Mouse (Mus musculus) hindbrain, embryonic 14.5 days (tissue): Measurements from ENCODE around the gene Rex1bd. TPM values are rescaled to one million over a fixed set of nuclear protein-coding genes. Genes with fewer than 3 reads are reported as not detected.

ENCODE experiments used
- ATAC-seq: fragments of 200-750 bp; cut with Nextera tagmentation; 2 replicates; pipeline ENCODE4 v1.8.0; 2017; ENCODE audit warnings: moderate number of reproducible peaks, mild to moderate bottlenecking, moderate TSS enrichment, moderate library complexity; ENCODE audit not compliant: low FRiP score
- DNase-seq: peaks from one replicate; pipeline ENCODE4 v3.0.0-alpha.2; 2015; ENCODE audit warnings: low spot score
- H3K27ac ChIP-seq: fragments of 300-500 bp; sonication (generic); 2 replicates; pipeline ENCODE4 v1.5.1; 2014; ENCODE audit warnings: mild to moderate bottlenecking, moderate library complexity
- H3K27me3 ChIP-seq: fragments of 300-500 bp; sonication (generic); 2 replicates; pipeline ENCODE4 v1.6.1; 2014; ENCODE audit warnings: mild to moderate bottlenecking, low read length, mixed read lengths; ENCODE audit not compliant: control insufficient read depth, insufficient read depth
- H3K36me3 ChIP-seq: fragments of 300-500 bp; sonication (generic); replicated peaks from 2 replicates; pipeline ENCODE4 v1.6.1; 2014; ENCODE audit not compliant: control insufficient read depth, insufficient read depth
- H3K4me1 ChIP-seq: fragments of 300-500 bp; sonication (generic); replicated peaks from 2 replicates; pipeline ENCODE4 v1.6.1; 2014; ENCODE audit warnings: antibody characterized with exemption, low read length, mixed read lengths; ENCODE audit not compliant: control insufficient read depth, insufficient read depth
- H3K4me2 ChIP-seq: fragments of 300-500 bp; sonication (generic); replicated peaks from 2 replicates; pipeline ENCODE4 v1.6.1; 2014; ENCODE audit warnings: mild to moderate bottlenecking, moderate library complexity
- H3K4me3 ChIP-seq: fragments of 300-500 bp; sonication (generic); replicated peaks from 2 replicates; pipeline ENCODE4 v1.5.1; 2014; ENCODE audit warnings: mild to moderate bottlenecking, low read length
- H3K9ac ChIP-seq: fragments of 300-500 bp; sonication (generic); 2 replicates; pipeline ENCODE4 v1.6.1; 2014
- H3K9me3 ChIP-seq: fragments of 300-500 bp; sonication (generic); 2 replicates; pipeline ENCODE4 v1.6.1; 2016; ENCODE audit warnings: low read length; ENCODE audit not compliant: control insufficient read depth
- WGBS: fragments of 180-500 bp; shearing (Covaris S2); extraction: QIAGEN DNeasy Blood & Tissue Kit; methylation state at CpG from one replicate; pipeline ENCODE4 v1.1.7; 2014; 5-methylcytosine and 5-hydroxymethylcytosine counted together
- polyA plus RNA-seq: library from polyadenylated mRNA; unstranded; fragments of >200 nt; fragmentation: Nextera tagmentation; extraction: Ambion mirVana; gene quantifications from 2 replicates; pipeline ENCODE4 v1.2.1, GENCODE M21; 2014

Gene Rex1bd
- polyA plus RNA-seq, 1 experiment from 2014 or later: 166 TPM

DNA sequence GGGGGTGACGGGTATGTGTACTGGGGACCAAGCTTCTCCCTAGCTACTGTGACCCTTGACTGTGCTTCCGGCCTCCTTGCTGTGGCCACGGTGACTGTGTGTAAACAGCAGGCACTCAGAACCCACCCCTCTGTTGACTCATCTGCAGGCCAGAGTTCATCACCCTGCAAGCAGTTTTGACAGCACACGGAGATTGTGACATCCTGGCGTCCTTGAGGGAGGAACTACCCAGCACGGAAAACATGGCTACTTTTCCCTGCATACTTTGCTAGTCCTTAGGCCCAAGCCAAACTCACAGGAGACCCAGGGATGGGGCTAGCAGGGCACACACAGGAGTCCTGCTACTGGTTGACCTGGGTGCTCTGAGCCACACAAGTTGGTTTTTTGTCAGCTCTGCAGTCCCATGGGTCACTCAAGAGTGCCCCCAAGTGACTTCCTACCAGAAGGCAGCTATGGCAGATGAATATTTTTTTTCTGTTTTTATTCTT, 37.7 kb upstream of the Rex1bd start:
- Histone ChIP-seq H3K27me3 (no peaks in the 10 kb centered on the region), H3K9ac (no peak overlapping the region), H3K9me3 (no peaks in the 10 kb centered on the region), H3K4me2 (no peak overlapping the region), H3K4me3 (no peak overlapping the region), H3K4me1 (peaks cover 15% of the 10 kb centered on the region), H3K36me3 (no peaks in the 10 kb centered on the region), H3K27ac (no peak overlapping the region)
- no peak for ATAC-seq
- WGBS: 77% methylated on average over 6 of the region's 6 CpGs
- no peak for DNase-seq

DNA sequence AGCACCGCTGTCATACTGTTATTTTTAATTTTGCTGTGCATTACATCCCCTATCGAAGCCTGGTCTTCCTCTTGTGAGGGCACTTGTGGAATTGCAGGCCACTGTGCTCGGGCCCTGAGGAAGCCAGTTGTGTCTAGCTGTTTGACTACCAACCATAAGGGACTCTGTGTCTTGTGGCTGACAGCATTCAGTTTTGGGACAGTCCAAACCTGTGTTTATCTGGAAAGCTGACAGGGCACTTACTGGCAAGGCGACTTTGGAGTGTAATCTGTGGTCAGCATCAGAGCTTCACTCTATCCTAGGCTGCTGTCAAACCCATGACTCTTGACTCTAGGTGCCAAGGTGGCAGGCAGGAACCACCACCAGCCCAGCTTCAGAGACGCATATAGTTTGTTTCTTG, 34.5 kb upstream of the Rex1bd start:
- H3K4me2 ChIP-seq: peak overlapping the region; percentile 93
- H3K36me3 ChIP-seq: peaks cover 11% of the 10 kb centered on the region
- DNase-seq: no peak
- WGBS: 86% methylated on average over 5 of the region's 5 CpGs
- H3K4me3 ChIP-seq: 0 out of 2 replicates have a peak overlapping the region, but pooled peaks have one; percentile 55
- 0 out of 2 replicates have a peak overlapping the region, but pooled peaks have one; percentile 72 for H3K9ac ChIP-seq
- peaks cover 15% of the 10 kb centered on the region for H3K4me1 ChIP-seq
- no peaks in the 10 kb centered on the region for H3K27me3 ChIP-seq
- H3K9me3 ChIP-seq: no peaks in the 10 kb centered on the region
- H3K27ac ChIP-seq: no peak overlapping the region
- ATAC-seq: no peak

DNA sequence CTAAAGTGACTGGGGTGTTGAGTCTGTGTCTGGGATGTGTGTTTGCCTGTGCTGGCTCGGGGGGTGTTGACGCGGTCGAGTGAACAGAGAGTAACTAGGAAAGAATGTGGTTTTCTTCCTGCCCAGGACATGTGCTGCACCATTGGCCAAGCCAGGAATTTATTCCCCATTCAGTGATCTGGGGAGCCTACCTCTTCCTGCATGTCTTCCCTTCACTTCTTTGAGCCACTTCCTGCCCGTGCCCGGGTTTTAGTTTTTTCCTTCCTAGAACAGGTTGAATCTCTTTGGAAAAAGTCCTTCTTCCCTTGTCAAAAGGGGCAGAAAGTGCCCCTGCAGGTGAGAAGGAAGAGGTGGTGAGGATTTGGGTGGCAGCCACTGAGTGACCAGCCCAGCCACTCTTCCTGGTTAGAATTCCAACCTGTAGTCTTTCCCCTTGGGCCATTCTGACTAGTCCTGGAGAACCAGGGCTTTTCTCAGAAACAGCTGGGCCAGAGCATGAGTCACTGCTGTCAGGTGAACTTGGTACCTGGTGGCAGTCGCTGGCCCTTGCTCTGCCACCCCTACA, 34.0 kb upstream of the Rex1bd start:
- H3K9me3 ChIP-seq: no peaks in the 10 kb centered on the region
- H3K27ac ChIP-seq: no peak overlapping the region
- 55% methylated on average over 7 of the region's 7 CpGs for WGBS
- ATAC-seq (no peak), DNase-seq (no peak)
- H3K4me3 ChIP-seq: peak overlapping the region; percentile 55
- peaks cover 15% of the 10 kb centered on the region for H3K4me1 ChIP-seq
- no peaks in the 10 kb centered on the region for H3K27me3 ChIP-seq
- H3K36me3 ChIP-seq: peaks cover 15% of the 10 kb centered on the region
- H3K9ac ChIP-seq: peak overlapping the region; percentile 72
- H3K4me2 ChIP-seq: peak overlapping the region; percentile 93

DNA sequence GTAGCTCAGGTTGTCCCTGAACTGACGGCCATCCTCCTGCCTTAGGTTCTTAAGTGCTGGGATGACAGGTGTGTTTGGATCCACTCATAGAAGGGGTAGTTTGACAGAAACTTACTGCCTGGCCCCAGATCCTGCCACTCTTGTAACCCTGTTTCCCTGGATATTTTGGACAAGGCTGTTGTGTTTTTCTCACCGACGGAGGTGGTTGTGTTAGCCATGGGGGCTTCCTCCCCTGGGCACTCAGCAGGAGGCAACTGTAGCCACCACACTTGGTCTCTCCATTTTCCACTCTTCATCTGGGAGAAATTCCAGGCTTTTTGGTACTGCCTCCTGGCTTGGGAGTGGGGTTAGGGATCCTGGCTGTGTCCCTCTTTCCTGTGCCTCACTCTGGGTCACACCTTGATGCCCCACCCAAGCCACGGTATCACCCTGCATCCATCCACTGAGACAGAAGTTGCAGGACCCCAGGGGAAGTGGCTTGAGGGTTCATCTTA, 33.5 kb upstream of the Rex1bd start:
- Histone ChIP-seq H3K27ac (peak overlapping the region; percentile 88; the same call in 1 of the 2 replicates), H3K36me3 (peaks cover 20% of the 10 kb centered on the region), H3K4me3 (peak overlapping the region; percentile 55), H3K4me2 (peak overlapping the region; percentile 93), H3K9me3 (no peaks in the 10 kb centered on the region), H3K9ac (peak overlapping the region; percentile 72), H3K27me3 (no peaks in the 10 kb centered on the region), H3K4me1 (peaks cover 15% of the 10 kb centered on the region)
- ATAC-seq: no peak
- no peak for DNase-seq
- 17% methylated on average over 4 of the region's 4 CpGs for WGBS

DNA sequence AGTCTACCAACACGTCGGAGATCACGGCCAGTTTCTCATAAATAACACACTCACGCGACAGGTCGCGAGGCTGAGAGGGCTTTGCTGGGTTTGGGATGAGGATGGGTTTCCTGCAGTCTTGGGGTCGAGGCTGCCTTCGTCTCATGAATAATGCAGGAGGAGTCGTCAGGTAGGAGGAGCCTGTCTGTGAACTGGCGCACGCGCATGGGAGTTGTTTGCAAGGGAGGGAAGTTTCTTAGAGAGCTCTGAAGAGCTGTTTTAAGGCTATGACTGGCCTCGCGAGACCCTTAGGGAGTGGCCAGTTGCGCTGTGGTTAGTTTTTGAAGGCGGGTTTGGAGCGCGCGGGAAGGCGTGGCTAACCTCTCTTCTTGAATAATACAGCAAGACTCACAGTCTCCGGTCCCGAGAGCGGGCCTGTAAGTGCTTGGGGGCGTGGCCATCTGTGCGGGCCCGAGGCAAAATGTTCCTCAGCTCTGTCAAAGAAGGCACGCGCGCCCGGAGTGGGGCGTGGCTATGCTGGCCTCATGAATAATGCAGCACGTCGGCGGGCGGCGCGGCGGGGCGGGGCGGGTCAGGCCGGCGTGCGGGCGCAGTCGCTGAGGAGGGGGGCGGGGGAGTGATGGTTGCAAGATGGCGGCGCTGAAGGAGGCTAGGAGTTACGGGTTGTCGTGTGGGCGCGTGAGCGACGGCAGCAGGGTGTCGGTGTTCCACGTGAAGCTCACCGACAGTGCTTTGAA, 32.7 kb upstream of the Rex1bd start, which contains the start of gene Ell:
Ell (plus strand) TSS at position 381 of the 737 bp plus-strand sequence.
- H3K9me3 ChIP-seq: no peaks in the 10 kb centered on the region
- peak within 1 kb of the TSS; percentile 93 for H3K4me2 ChIP-seq
- peak; percentile 98 for DNase-seq
- H3K27ac ChIP-seq: peak within 1 kb of the TSS; percentile 88
- peak within 1 kb of the TSS; percentile 55 for H3K4me3 ChIP-seq
- ATAC-seq: peak; percentile 88
- H3K27me3 ChIP-seq: no peaks in the 10 kb centered on the region
- H3K9ac ChIP-seq: peak within 1 kb of the TSS; percentile 72
- under 1% methylated on average over 58 of the region's 58 CpGs for WGBS
- H3K4me1 ChIP-seq: peaks cover 15% of the 10 kb centered on the region
- H3K36me3 ChIP-seq: peaks cover 28% of the 10 kb centered on the region

DNA sequence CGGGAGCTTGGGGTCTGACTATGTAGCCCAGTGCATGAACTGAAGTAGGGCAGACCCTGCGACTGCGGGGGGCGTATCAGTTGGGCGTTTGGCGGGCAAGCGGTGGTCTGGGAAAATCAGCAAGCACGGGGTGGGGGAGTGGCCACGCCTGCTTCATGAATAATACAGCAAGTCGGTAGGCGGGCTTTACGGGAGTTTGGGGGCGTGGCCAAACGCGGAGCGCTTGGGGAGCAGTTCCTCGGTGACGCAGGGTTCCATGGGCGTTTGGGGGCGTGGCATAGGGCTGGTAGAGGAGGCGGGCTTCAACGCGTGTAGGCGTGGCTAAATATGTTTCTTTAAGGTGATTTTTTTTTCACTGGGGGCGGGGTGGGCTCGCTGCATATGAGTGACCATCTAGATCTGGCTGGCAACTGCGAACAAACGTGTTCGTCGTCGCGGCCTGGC, 32.1 kb upstream of the Rex1bd start:
- Histone ChIP-seq H3K4me1 (peaks cover 15% of the 10 kb centered on the region), H3K36me3 (peaks cover 34% of the 10 kb centered on the region), H3K9me3 (no peaks in the 10 kb centered on the region), H3K4me3 (peak overlapping the region; percentile 55), H3K4me2 (peak overlapping the region; percentile 93), H3K27ac (peak overlapping the region; percentile 88), H3K27me3 (no peaks in the 10 kb centered on the region), H3K9ac (peak overlapping the region; percentile 52)
- DNase-seq: peak; percentile 100
- WGBS: 0% methylated on average over 32 of the region's 32 CpGs
- ATAC-seq: peak; percentile 84

DNA sequence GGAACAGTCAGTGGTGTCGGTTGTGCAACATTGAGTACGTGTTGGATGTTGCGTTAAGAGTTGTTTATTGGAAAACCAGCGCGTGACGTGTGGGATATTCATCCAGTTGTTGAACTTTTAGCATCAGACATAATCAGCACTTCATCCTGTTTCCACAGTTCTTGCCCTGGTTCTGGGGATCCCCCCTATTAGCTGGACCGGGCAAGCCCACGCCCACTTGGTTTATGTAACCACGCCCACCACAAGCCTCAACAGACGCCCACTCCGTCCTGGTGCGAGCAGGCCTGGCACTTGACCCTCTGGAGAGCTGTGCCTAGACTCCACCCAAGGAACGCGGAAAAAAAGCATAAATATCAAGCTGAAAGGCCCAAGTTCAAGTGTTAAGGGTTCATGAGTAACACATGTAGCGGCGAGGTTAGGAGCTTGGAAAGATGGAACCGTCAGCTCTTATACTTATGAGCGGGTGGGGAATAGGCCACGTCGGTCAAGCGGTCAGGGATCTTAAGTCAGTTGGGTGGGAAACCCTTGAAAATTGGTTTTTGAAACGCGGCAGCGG, 31.6 kb upstream of the Rex1bd start:
- no peaks in the 10 kb centered on the region for H3K9me3 ChIP-seq
- peaks cover 15% of the 10 kb centered on the region for H3K4me1 ChIP-seq
- DNase-seq: no peak
- peak overlapping the region; percentile 40; the same call in 1 of the 2 replicates for H3K9ac ChIP-seq
- H3K4me3 ChIP-seq: peak overlapping the region; percentile 55
- H3K27me3 ChIP-seq: no peaks in the 10 kb centered on the region
- H3K36me3 ChIP-seq: peaks cover 39% of the 10 kb centered on the region
- ATAC-seq: no peak; the same call in 1 of the 2 replicates
- WGBS: 15% methylated on average over 24 of the region's 24 CpGs
- peak overlapping the region; percentile 88; the same call in 1 of the 2 replicates for H3K27ac ChIP-seq
- peak overlapping the region; percentile 93 for H3K4me2 ChIP-seq

DNA sequence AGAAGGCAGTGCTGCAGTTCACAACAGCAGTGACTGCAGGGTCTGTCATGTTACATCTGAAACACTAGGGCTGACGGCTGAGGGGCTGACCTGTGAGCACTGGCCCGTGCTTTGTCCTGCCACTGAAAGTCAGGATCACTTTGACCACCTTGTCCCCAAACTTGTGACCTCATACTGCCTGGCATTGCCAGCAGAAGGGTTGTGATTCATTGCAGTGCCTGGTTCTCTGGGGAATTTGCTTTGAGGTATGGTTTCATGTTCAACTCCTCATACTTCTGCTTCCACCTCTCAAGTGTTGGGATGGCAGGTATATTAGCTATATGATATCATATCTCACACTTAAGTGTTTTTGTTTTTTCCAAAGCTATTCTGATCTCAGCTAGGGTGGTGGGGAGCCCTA, 29.1 kb upstream of the Rex1bd start:
- Histone ChIP-seq H3K4me3 (no peak overlapping the region), H3K27me3 (no peaks in the 10 kb centered on the region), H3K9me3 (no peaks in the 10 kb centered on the region), H3K4me1 (peaks cover 7% of the 10 kb centered on the region), H3K4me2 (no peak overlapping the region), H3K9ac (no peak overlapping the region), H3K27ac (no peak overlapping the region), H3K36me3 (peaks cover 63% of the 10 kb centered on the region)
- DNase-seq (no peak), ATAC-seq (no peak)
- WGBS: 89% methylated on average over 2 of the region's 2 CpGs

DNA sequence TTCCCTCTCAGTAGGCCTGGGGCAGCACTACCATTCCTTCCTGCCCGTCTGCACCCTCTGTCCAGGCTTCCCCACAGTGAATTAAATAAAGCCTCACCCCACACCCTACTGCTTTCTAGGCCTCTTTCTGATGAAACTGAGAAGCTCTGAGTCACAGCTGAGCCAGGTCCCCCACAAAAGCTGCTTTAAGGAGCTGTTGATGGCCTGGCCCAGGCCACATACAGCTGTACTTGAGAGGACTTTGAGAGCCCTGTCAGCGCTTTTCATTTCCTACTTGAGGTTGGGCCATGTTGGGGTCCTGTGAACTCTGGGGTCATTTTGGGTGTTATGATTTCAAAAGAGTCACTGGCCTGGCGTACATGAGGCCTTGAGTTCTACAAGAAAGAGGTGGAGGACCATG, 28.7 kb upstream of the Rex1bd start:
- H3K9ac ChIP-seq: no peak overlapping the region
- no peaks in the 10 kb centered on the region for H3K9me3 ChIP-seq
- peaks cover 67% of the 10 kb centered on the region for H3K36me3 ChIP-seq
- no peak overlapping the region for H3K4me2 ChIP-seq
- ATAC-seq (no peak), DNase-seq (no peak)
- H3K4me3 ChIP-seq: no peak overlapping the region
- H3K27me3 ChIP-seq: no peaks in the 10 kb centered on the region
- peaks cover 2% of the 10 kb centered on the region for H3K4me1 ChIP-seq
- 95% methylated on average over 3 of the region's 3 CpGs for WGBS
- H3K27ac ChIP-seq: no peak overlapping the region
